Mouse (Mus musculus): ENCODE measurements around the gene Lamtor2.

GRCm38 (mm10) chr3:88532689-88533511 lies 20.0 kb downstream of the Lamtor2 start:
- TF ChIP-seq CTCF (IDR thresholded peaks at IDR 0.05; ENCODE audit: extremely low read depth, insufficient read depth, insufficient read length, insufficient replicate concordance) (no peak), POLR2A (IDR thresholded peaks at IDR 0.05; ENCODE audit: low read depth, low read length) (no peak)

Data from spleen, adult 2 months (tissue).